Mouse (Mus musculus) liver, postnatal 0 days (tissue): ENCODE measurements around the gene Gm49368. TPM values are rescaled to one million over a fixed set of nuclear protein-coding genes. Genes with fewer than 3 reads are reported as not detected.
A peak's percentile ranks its signal among the peaks of the same experiment; 100 is the strongest.

Source experiments
- ATAC-seq: fragments of 200-750 bp; cut with Nextera tagmentation; 2 replicates; pipeline ENCODE4 v1.8.0; 2017; ENCODE audit warnings: mild to moderate bottlenecking, moderate library complexity
- DNase-seq: peaks from one replicate; pipeline ENCODE4 v3.0.0-alpha.2; 2016
- H3K27ac ChIP-seq: fragments of 300-500 bp; sonication (generic); 2 replicates; pipeline ENCODE4 v1.5.1; 2014; ENCODE audit warnings: antibody characterized with exemption, moderate library complexity, mild to moderate bottlenecking, low read depth
- H3K27me3 ChIP-seq: fragments of 300-500 bp; sonication (generic); 2 replicates; pipeline ENCODE4 v1.6.1; 2014; ENCODE audit warnings: low read length, control low read depth, mixed read lengths; ENCODE audit not compliant: insufficient read depth
- H3K36me3 ChIP-seq: fragments of 300-500 bp; sonication (generic); replicated peaks from 2 replicates; pipeline ENCODE4 v1.6.1; 2014; ENCODE audit warnings: mild to moderate bottlenecking, control low read depth, low read length, moderate library complexity, mixed read lengths; ENCODE audit not compliant: insufficient read depth
- H3K4me1 ChIP-seq: fragments of 300-500 bp; sonication (generic); 2 replicates; pipeline ENCODE4 v1.6.1; 2014; ENCODE audit warnings: antibody characterized with exemption, mild to moderate bottlenecking, control low read depth; ENCODE audit not compliant: insufficient read depth
- H3K4me2 ChIP-seq: fragments of 300-500 bp; sonication (generic); 2 replicates; pipeline ENCODE4 v1.6.1; 2014; ENCODE audit warnings: low read depth, mild to moderate bottlenecking, low read length, moderate library complexity, mixed read lengths
- H3K4me3 ChIP-seq: fragments of 300-500 bp; sonication (generic); 2 replicates; pipeline ENCODE4 v1.5.1; 2014; ENCODE audit warnings: low read depth, low read length
- H3K9ac ChIP-seq: fragments of 300-500 bp; sonication (generic); replicated peaks from 2 replicates; pipeline ENCODE4 v1.6.1; 2014; ENCODE audit warnings: mild to moderate bottlenecking, moderate library complexity
- H3K9me3 ChIP-seq: fragments of 300-500 bp; sonication (generic); 2 replicates; pipeline ENCODE4 v1.6.1; 2016; ENCODE audit warnings: mild to moderate bottlenecking, control low read depth, low read length, mixed read lengths
- CTCF ChIP-seq: sonication (generic); IDR thresholded peaks from 2 replicates; pipeline ENCODE4 v1.5.1; 2016; ENCODE audit warnings: antibody characterized with exemption, low read depth
- EP300 ChIP-seq: IDR thresholded peaks from 2 replicates; pipeline ENCODE4 v1.6.1; 2016; ENCODE audit warnings: antibody characterized with exemption, low read depth, mild to moderate bottlenecking
- WGBS: fragments of 180-500 bp; shearing (Covaris S2); extraction: QIAGEN DNeasy Blood & Tissue Kit; methylation state at CpG from one replicate; pipeline ENCODE4 v1.1.7; 2014; ENCODE audit not compliant: insufficient replicate concordance; 5-methylcytosine and 5-hydroxymethylcytosine counted together
- polyA plus RNA-seq: library from polyadenylated mRNA; unstranded; fragments of >200 nt; fragmentation: Nextera tagmentation; extraction: Ambion mirVana; gene quantifications from 2 replicates; pipeline ENCODE4 v1.2.1, GENCODE M21; 2015

Gm49368 gene
- polyA plus RNA-seq, 1 experiment from 2014 or later, result 0.51 TPM

DNA sequence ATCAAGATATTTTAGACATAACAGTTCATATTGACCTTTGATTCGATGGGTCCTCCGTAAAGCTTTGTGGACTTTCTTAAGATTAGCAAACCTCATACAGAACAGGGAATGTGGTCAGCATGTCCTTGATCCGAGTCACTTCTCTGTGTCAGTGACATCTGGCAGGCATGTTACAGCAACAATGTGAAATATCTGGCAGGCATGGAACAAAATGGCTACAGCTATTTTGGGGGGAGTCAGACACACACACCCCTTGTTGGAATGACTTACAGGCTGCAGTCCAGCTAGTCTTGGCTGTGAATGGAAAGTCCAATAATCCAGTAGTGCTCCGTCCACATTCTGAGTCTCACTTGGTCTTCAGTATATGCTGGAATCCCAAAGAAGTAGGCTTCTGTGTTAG lies 38.9 kb upstream of the Gm49368 start:
- Histone ChIP-seq H3K9ac (no peak overlapping the region), H3K27me3 (no peaks in the 10 kb centered on the region), H3K27ac (no peak overlapping the region), H3K4me1 (0 out of 2 replicates have a peak, but pooled peaks cover 2% of the 10 kb centered on the region), H3K4me2 (no peak overlapping the region), H3K36me3 (no peaks in the 10 kb centered on the region), H3K4me3 (no peak overlapping the region), H3K9me3 (no peaks in the 10 kb centered on the region)
- no peak for TF ChIP-seq EP300
- no peak for TF ChIP-seq CTCF
- ATAC-seq (no peak), DNase-seq (no peak)
- WGBS, result 80% methylated on average over 4 of the region's 4 CpGs

DNA sequence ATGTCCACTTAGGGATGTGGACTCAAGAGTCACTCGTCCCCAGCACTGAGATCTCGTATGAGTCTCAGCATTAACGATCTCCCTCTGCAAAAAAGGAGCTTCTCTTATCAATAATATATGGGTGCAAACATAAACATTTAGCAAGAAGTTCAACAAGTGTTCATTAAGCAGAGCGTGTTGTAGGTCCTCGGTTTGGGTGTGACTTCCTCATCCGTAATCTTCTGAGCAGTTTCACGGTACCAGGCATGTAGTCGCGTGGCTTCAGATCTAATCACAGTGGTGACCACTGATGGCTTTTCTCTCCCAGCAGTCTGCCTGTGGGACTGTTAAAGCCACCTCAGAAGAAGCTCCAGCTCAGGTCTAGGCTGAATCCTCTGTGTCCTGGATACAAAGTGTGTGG lies 38.1 kb upstream of the Gm49368 start:
- Histone ChIP-seq H3K27ac (no peak overlapping the region), H3K9ac (no peak overlapping the region), H3K4me2 (no peak overlapping the region), H3K27me3 (no peaks in the 10 kb centered on the region), H3K4me3 (no peak overlapping the region), H3K36me3 (no peaks in the 10 kb centered on the region), H3K4me1 (no peaks in the 10 kb centered on the region), H3K9me3 (no peaks in the 10 kb centered on the region)
- WGBS, result 66% methylated on average over 9 of the region's 9 CpGs
- no peak for TF ChIP-seq EP300
- DNase-seq, result no peak
- ATAC-seq, result no peak

DNA sequence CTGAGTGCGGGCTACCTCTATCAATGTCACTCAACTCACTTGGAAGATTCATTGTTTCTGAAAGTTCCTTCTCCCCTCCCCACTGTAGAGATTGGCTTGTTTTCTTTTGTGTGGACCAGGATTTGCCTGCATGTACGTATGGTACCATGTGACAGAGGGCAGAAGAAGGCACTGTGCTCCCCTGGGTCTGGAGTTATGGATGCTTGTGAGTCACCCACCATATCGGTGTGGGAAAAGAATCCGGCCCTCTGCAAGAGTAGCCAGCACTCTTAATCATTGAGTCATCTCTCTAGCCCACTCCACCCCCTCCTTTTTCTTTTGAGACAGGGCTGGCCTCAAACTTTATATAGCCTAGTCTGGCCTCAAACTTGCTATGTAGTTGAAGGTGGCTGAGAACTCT lies 37.6 kb upstream of the Gm49368 start:
- Histone ChIP-seq H3K4me2 (no peak overlapping the region), H3K36me3 (no peaks in the 10 kb centered on the region), H3K4me3 (no peak overlapping the region), H3K27me3 (no peaks in the 10 kb centered on the region), H3K4me1 (no peaks in the 10 kb centered on the region), H3K27ac (no peak overlapping the region), H3K9me3 (no peaks in the 10 kb centered on the region), H3K9ac (no peak overlapping the region)
- DNase-seq (no peak), ATAC-seq (no peak)
- TF ChIP-seq CTCF (no peak), EP300 (no peak)
- 76% methylated on average over 4 of the region's 4 CpGs for WGBS

DNA sequence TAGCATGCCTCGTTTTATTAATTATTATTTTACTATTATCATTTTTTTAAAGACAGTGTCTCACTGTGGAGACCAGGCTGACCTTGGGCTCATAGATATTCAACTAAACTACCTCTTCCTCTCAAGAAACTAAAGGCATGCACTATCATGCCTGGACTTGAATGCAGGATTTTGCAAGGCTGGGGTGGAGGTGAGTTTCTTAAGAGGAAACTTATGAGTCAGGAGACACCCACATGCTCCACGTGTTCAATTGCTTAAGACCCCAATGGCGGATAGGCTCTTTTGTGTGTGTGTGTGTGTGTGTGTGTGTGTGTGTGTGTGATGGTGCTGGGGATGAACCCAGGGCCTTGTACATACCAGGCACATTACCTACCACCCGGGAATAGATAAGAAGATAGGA lies 37.1 kb upstream of the Gm49368 start:
- Histone ChIP-seq H3K4me3 (no peak overlapping the region), H3K4me1 (no peaks in the 10 kb centered on the region), H3K36me3 (no peaks in the 10 kb centered on the region), H3K9ac (no peak overlapping the region), H3K27ac (no peak overlapping the region), H3K27me3 (no peaks in the 10 kb centered on the region), H3K9me3 (no peaks in the 10 kb centered on the region), H3K4me2 (no peak overlapping the region)
- TF ChIP-seq CTCF (no peak), EP300 (no peak)
- ATAC-seq, result no peak
- DNase-seq, result no peak
- WGBS, result 58% methylated on average over 4 of the region's 4 CpGs

- no peak overlapping the region for H3K4me2 ChIP-seq
Measured at GRCm38 (mm10) chr7:128031403-128031976, 31.0 kb upstream of the Gm49368 start.

DNA sequence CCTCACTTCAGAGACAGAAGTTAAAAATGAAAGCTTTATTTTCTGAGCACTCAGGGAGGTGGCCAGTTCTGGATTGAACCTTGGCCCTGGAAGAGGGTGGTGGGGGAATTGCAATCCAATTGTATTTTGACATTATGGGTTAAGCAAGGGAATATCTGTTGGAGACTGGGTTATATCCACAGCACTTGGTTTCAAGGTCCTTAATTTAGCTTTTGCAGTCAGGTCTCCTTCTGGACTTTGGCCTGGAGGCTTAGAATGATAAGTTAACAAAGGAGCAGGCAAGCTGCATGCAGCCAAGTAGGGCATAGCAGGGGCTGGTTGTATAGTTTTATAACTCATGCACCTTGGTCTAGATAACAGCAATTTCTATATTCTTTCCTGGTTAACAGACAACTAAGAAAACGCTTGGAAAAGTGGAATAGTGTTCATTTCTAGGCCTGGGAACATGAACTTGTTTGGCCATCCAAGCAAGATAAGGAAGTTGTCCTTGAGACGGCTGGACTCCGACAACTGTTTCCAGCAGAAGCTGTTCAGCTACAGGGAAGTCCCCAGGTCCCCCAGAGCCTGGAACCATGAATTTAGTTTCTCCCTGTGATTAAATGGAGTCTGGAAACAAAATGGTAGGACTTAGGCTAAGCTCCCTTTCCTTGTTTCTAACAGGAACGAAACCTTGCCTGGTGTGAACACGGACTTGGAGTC lies 30.0 kb upstream of the Gm49368 start:
- H3K9me3 ChIP-seq, result no peaks in the 10 kb centered on the region
- no peaks in the 10 kb centered on the region; the same call in 1 of the 2 replicates for H3K4me1 ChIP-seq
- no peak overlapping the region for H3K4me3 ChIP-seq
- 58% methylated on average over 5 of the region's 5 CpGs for WGBS
- H3K4me2 ChIP-seq, result no peak overlapping the region
- no peak for DNase-seq
- H3K9ac ChIP-seq, result no peak overlapping the region
- H3K27me3 ChIP-seq, result no peaks in the 10 kb centered on the region
- peak; percentile 59 for ATAC-seq
- H3K27ac ChIP-seq, result peak overlapping the region; percentile 36; the same call in 1 of the 2 replicates
- no peaks in the 10 kb centered on the region for H3K36me3 ChIP-seq
- TF ChIP-seq EP300 (no peak), CTCF (no peak)

More at GRCm38 (mm10) chr7:128031403-128031976, 31.0 kb upstream of the Gm49368 start:
- Histone ChIP-seq H3K27me3 (no peaks in the 10 kb centered on the region), H3K4me1 (no peaks in the 10 kb centered on the region; the same call in 1 of the 2 replicates), H3K27ac (peak overlapping the region; percentile 36; the same call in 1 of the 2 replicates), H3K9ac (no peak overlapping the region), H3K9me3 (no peaks in the 10 kb centered on the region), H3K4me3 (no peak overlapping the region), H3K36me3 (no peaks in the 10 kb centered on the region)
- no peak for TF ChIP-seq CTCF
- TF ChIP-seq EP300, result no peak
- WGBS, result 55% methylated on average over 9 of the region's 9 CpGs
- ATAC-seq (peak; percentile 97), DNase-seq (no peak)
